In the genomic region with DNA sequence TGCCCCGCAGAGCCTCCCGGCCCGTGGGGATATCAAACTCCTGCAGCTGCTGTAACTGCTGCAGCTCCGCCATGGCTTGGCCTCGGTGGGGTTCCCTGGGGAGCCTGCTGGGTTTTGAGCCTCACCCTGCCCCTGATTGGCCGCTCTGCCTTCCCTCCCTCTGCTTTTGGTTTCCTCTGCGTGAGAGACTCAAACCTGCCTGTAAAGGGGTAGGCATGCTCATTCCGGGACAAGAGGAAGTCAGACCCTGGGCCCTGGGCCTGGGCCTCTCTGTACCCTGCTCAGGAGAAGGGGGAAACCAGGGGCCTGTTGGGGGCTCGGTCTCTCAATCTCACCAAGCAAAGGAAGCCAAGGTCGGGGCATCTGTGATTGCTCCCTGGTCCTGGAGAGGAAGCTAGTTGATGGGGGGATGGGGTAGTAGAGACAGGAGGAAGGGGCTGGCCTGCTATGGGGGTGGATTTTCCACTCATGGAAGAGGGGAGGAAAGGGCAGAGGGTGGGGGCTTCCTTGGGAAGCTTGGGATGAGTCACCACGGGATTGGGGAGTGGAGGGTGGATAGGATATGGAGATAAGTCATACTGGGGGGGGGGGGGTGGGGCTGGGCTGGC, we compare ENCODE assay signal across 8 mouse cellular contexts. TPM values are rescaled to one million over a fixed set of nuclear protein-coding genes. Genes with fewer than 3 reads are reported as not detected.
DNase-seq lines count a peak whose midpoint lies in the region; ATAC-seq lines count a peak whose summit lies in the region.

A gene (minus strand): TSS at position 403 of the 608 bp plus-strand sequence.

- peak; percentile 74 for DNase-seq in CD4-positive, CD25-positive, alpha-beta regulatory T cell, adult 2 months (ENCODE audit: low read depth, low spot score)
- DNase-seq in R1 (ENCODE audit: low read depth, low spot score): peak; percentile 77
- DNase-seq in kidney, adult 18-20 months: peak; percentile 60
- DNase-seq in splenic B cell, adult 2 months (ENCODE audit: low read depth, low spot score): peak; percentile 88
- DNase-seq in embryo, embryonic 10 days (ENCODE audit: low spot score): no peak
- DNase-seq in cerebellum, postnatal 10 days: no peak

- H3K27me3 ChIP-seq in lung, embryonic 15.5 days: no peaks in the 10 kb centered on the region
- no peaks in the 10 kb centered on the region for H3K27me3 ChIP-seq in splenic B cell, adult 2 months (ENCODE audit: control insufficient read depth, insufficient read depth, low read length, poor library complexity, severe bottlenecking)

- peak within 1 kb of the TSS; percentile 26 for H3K9ac ChIP-seq in lung, embryonic 15.5 days

- H3K27ac ChIP-seq in lung, embryonic 15.5 days: peak within 1 kb of the TSS; percentile 83

- WGBS in lung, embryonic 15.5 days: 19% methylated on average over 11 of the region's 11 CpGs

- peaks cover 17% of the 10 kb centered on the region for H3K4me1 ChIP-seq in lung, embryonic 15.5 days

- H3K4me2 ChIP-seq in lung, embryonic 15.5 days: peak within 1 kb of the TSS; percentile 44

- ATAC-seq in granulocyte monocyte progenitor cell, adult 5-6 weeks (replicated peaks; ENCODE audit: poor library complexity, severe bottlenecking): peak; percentile 68
- ATAC-seq in lung, embryonic 15.5 days (ENCODE audit: borderline replicate concordance, extremely low read depth, low FRiP score, low TSS enrichment): peak; percentile 71

- no peaks in the 10 kb centered on the region for H3K9me3 ChIP-seq in lung, embryonic 15.5 days

- H3K4me3 ChIP-seq in lung, embryonic 15.5 days: peak within 1 kb of the TSS; percentile 36

- no peaks in the 10 kb centered on the region for H3K36me3 ChIP-seq in lung, embryonic 15.5 days
- no peaks in the 10 kb centered on the region; the same call in none of the 2 replicates for H3K36me3 ChIP-seq in splenic B cell, adult 2 months (ENCODE audit: control insufficient read depth, insufficient read depth, low read length, poor library complexity, severe bottlenecking)

RNA-seq across cellular contexts. Expression of the gene that starts here (rescaled TPM):
- total RNA-seq in granulocyte monocyte progenitor cell, adult 5-6 weeks (2014; fragmentation: Nextera tagmentation): 5.1 and 7.0 TPM in 2 replicates
- 1.9 and 2.4 TPM in 2 replicates for total RNA-seq in granulocyte monocyte progenitor cell, adult 5-6 weeks (2017)
- polyA plus RNA-seq in lung, embryonic 15.5 days (2015; fragmentation: Nextera tagmentation; extraction: Ambion mirVana): 11.4 and 19.7 TPM in 2 replicates

Comparison
In these comparisons a context has a peak if more than half of its experiments do, and no peak if none do; other contexts are left out.
1. DNase-seq: peak in CD4-positive, CD25-positive, alpha-beta regulatory T cell, adult 2 months (single experiment), R1 (single experiment), kidney, adult 18-20 months (single experiment) and splenic B cell, adult 2 months (single experiment); none in embryo, embryonic 10 days (single experiment) and cerebellum, postnatal 10 days (0 of 2).